Mouse (Mus musculus) liver, adult 2 months (tissue): Measurements from ENCODE around the gene Spg7.

Experiments
- CTCF ChIP-seq: fragments of 200-500 bp; IDR thresholded peaks from 2 replicates; pipeline ENCODE4 v1.5.1; 2011; ENCODE audit warnings: low read depth, low read length, control low read depth
- POLR2A ChIP-seq: fragments of 200-500 bp; IDR thresholded peaks from 2 replicates; pipeline ENCODE4 v1.6.1; 2011; ENCODE audit warnings: low read length, control low read depth; ENCODE audit not compliant: insufficient read depth; ENCODE audit errors: extremely low read depth

DNA sequence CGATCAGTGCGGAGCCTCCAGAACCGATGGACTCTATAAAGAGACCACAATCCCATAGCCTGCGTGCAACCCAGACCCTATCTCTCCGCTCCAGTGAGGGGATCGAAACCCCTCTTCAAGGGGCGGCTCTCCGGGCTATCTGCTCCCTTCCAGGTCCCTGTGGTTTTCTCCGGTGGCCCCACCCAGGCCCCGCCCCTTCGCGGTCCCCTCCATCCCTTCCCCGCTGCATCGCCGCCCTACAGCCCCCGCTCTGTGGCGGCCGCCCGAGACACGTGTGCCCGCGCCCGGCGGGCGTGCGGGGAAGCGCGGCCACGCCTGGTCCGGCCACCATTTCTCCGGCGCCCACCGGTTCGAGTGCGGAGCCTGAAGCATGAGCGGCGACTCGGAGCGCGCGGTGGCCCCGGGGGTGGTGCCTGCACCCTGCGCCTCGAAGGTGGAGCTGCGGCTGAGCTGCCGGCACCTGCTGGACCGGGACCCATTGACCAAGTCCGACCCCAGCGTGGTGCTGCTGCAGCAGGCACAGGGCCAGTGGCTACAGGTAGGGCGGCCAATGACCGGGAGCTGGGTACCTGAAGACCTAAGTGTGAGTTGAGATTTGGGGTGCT is 54.5 kb downstream of the Spg7 start, which contains the start of gene Cpne7:
- TF ChIP-seq CTCF = no peak
- no peak for TF ChIP-seq POLR2A
